Mouse (Mus musculus) forebrain, embryonic 16.5 days (tissue): ENCODE results near the gene Vamp8. TPM values are rescaled to one million over a fixed set of nuclear protein-coding genes. Genes with fewer than 3 reads are reported as not detected.

ENCODE experiments used
- ATAC-seq: fragments of 200-750 bp; cut with Nextera tagmentation; 2 replicates; pipeline ENCODE4 v1.8.0; 2017; ENCODE audit warnings: mild to moderate bottlenecking, moderate library complexity
- H3K27ac ChIP-seq: fragments of 300-500 bp; sonication (generic); 2 replicates; pipeline ENCODE4 v1.5.1; 2014; ENCODE audit warnings: low read length, control low read depth
- H3K27me3 ChIP-seq: fragments of 300-500 bp; sonication (generic); replicated peaks from 2 replicates; pipeline ENCODE4 v1.6.1; 2014; ENCODE audit warnings: low read length; ENCODE audit not compliant: control insufficient read depth, insufficient read depth
- H3K36me3 ChIP-seq: fragments of 300-500 bp; sonication (generic); 2 replicates; pipeline ENCODE4 v1.6.1; 2014; ENCODE audit not compliant: control insufficient read depth, insufficient read depth
- H3K4me1 ChIP-seq: fragments of 300-500 bp; sonication (generic); replicated peaks from 2 replicates; pipeline ENCODE4 v1.6.1; 2014; ENCODE audit warnings: low read length; ENCODE audit not compliant: control insufficient read depth, insufficient read depth
- H3K4me2 ChIP-seq: fragments of 300-500 bp; sonication (generic); 2 replicates; pipeline ENCODE4 v1.6.1; 2014; ENCODE audit warnings: mild to moderate bottlenecking, low read length, control low read depth
- H3K4me3 ChIP-seq: fragments of 300-500 bp; sonication (generic); replicated peaks from 2 replicates; pipeline ENCODE4 v1.5.1; 2014; ENCODE audit warnings: mild to moderate bottlenecking, low read length, control low read depth
- H3K9ac ChIP-seq: fragments of 300-500 bp; sonication (generic); replicated peaks from 2 replicates; pipeline ENCODE4 v1.6.1; 2014; ENCODE audit warnings: low read depth, low read length, control low read depth
- H3K9me3 ChIP-seq: fragments of 300-500 bp; sonication (generic); 2 replicates; pipeline ENCODE4 v1.6.1; 2016; ENCODE audit warnings: low read length; ENCODE audit not compliant: control insufficient read depth
- WGBS: fragments of 180-500 bp; shearing (Covaris S2); extraction: QIAGEN DNeasy Blood & Tissue Kit; methylation state at CpG from one replicate; pipeline ENCODE4 v1.1.7; 2014; 5-methylcytosine and 5-hydroxymethylcytosine counted together
- polyA plus RNA-seq: library from polyadenylated mRNA; unstranded; fragments of >200 nt; fragmentation: Nextera tagmentation; extraction: Ambion mirVana; gene quantifications from 2 replicates; pipeline ENCODE4 v1.2.1, GENCODE M21; 2015

The Vamp8 gene
- polyA plus RNA-seq, 1 experiment from 2014 or later = 14.4 TPM

DNA sequence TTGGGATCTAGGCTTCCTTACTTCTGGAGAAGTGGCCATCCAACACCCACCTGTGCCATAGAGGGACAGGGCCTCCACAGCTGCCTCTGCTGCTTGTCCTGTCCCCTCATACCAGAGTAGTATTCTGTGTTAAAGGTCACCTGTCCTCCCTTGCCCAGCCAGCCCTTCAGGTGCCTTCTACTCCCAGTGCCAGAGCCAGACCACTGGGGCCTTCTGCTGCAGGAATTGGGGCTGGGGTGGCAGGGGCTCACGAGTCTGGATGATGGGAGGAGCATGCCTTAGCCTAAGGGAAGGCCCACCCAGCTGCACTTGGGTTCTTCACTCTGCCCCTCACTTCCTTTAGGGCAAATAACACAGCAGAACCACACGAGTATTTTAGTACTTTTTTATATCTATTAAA is 31.2 kb downstream of the Vamp8 start:
- Histone ChIP-seq H3K27ac (no peak overlapping the region), H3K36me3 (peaks cover 11% of the 10 kb centered on the region; the same call in 1 of the 2 replicates), H3K4me2 (no peak overlapping the region), H3K4me3 (no peak overlapping the region), H3K9ac (no peak overlapping the region), H3K9me3 (no peaks in the 10 kb centered on the region), H3K4me1 (peaks cover 37% of the 10 kb centered on the region), H3K27me3 (no peaks in the 10 kb centered on the region)
- ATAC-seq = no peak
- 91% methylated on average over 2 of the region's 2 CpGs for WGBS

- no peak overlapping the region for H3K4me2 ChIP-seq
- H3K27me3 ChIP-seq = no peaks in the 10 kb centered on the region
- H3K4me1 ChIP-seq = peaks cover 37% of the 10 kb centered on the region
- no peak overlapping the region for H3K9ac ChIP-seq
- H3K27ac ChIP-seq = no peak overlapping the region
- WGBS = 91% methylated on average over 10 of the region's 10 CpGs
- no peak overlapping the region for H3K4me3 ChIP-seq
- no peaks in the 10 kb centered on the region for H3K9me3 ChIP-seq
- H3K36me3 ChIP-seq = peaks cover 11% of the 10 kb centered on the region; the same call in 1 of the 2 replicates
- no peak for ATAC-seq
Measured at GRCm38 (mm10) chr6:72358086-72358764, 32.3 kb downstream of the Vamp8 start.

DNA sequence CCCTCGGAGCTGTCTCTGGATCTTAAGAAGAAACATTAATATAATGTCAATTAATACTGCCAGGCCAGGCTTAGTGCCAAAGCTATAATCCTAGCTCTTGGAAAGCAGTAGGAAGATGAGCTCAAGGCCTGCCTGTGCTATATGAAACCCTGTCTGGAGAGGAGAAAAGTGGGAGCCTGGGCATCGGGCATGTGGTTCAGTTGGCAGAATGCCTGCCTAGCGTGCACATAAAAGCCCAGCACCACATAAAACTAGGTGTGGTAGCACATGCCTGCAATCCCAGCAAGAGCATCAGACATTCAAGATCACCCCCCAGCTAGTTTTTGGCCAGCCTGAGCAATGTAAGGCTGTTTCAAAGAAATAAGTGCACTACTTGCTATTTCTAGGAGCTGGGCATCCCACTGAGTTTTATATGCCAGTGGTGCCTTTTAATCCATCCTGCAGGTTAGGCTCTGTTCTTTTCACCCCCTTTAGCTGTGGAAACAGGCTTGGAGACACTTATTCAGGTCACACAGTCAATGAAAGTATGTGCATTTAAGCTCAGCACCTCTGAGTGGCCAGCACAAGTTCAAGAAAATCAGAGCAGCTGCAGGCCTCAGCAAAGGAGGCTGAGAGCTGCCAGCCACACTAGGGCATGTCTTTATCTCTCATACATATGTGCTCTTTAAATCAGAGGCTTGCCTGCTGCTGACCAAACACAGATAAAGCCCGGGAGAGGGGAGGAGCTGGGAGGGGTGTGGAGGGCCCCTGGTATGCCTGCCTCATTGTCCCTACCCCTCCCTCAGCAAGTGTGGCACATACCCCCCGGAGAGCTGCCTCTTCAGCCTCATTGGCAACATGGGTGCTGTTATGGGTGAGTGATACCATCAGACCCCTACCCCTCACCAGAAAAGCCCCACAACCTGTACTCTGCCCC is 33.1 kb downstream of the Vamp8 start:
- Histone ChIP-seq H3K36me3 (peaks cover 11% of the 10 kb centered on the region; the same call in 1 of the 2 replicates), H3K9me3 (no peaks in the 10 kb centered on the region), H3K27ac (no peak overlapping the region), H3K4me1 (peaks cover 32% of the 10 kb centered on the region), H3K9ac (no peak overlapping the region), H3K4me3 (no peak overlapping the region), H3K27me3 (no peaks in the 10 kb centered on the region), H3K4me2 (no peak overlapping the region)
- ATAC-seq = no peak
- 74% methylated on average over 5 of the region's 5 CpGs for WGBS

- peaks cover 11% of the 10 kb centered on the region; the same call in 1 of the 2 replicates for H3K36me3 ChIP-seq
- H3K4me3 ChIP-seq = peak overlapping the region; percentile 68
- H3K9me3 ChIP-seq = no peaks in the 10 kb centered on the region
- no peaks in the 10 kb centered on the region for H3K27me3 ChIP-seq
- H3K4me1 ChIP-seq = peaks cover 24% of the 10 kb centered on the region
- ATAC-seq = no peak
- H3K9ac ChIP-seq = peak overlapping the region; percentile 82
- peak overlapping the region; percentile 92 for H3K4me2 ChIP-seq
- no peak overlapping the region for H3K27ac ChIP-seq
- WGBS = 37% methylated on average over 8 of the region's 8 CpGs
Measured at GRCm38 (mm10) chr6:72356001-72356532, 34.4 kb downstream of the Vamp8 start.

DNA sequence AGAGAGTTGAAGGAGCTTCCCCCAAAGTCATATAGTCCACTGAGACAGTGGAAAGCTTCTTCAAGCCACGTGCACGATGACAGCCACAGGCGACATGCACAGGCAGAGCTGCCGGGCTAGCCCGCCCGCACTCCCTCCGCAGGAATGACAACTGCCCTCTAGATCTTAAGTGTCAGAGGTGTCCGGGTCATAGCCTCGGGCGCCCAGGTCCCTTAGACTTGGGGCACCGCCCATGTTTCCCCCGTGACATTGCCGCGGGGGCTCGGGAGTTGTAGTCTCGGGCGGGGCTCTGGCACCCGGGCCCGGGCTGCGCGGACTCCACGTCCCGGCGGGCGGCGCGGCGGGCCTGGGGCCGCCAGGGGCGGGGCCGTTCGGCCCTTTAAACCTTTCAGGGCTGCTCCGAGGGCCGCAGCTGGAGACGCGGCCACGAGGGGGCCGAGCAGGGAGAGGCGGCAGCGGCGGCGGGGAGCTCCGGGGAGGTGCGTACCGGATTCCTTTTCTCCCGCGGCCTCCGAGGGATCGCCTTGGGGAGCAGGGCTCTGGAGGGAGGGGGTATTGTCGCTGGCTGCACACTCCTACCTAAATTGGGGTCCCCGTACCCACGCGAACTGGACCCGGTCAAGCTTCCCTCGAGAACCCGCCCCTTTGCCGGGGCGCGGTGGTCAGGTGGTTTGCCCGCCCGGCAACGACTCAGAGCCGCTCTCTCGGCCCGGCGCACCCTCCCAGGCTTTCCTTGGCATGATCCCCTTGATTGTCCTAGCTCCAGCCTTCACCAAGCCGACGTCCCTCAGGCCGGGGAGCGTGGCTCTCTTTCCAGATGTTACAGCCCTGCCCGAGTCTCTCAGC is 35.2 kb downstream of the Vamp8 start, which contains the start of gene Tmem150a:
TSS of gene Tmem150a (plus strand) at position 382 of the 846 bp plus-strand sequence.
- 0 out of 2 replicates have a peak within 1 kb of the TSS, but pooled peaks have one; percentile 15 for H3K27ac ChIP-seq
- peak within 1 kb of the TSS; percentile 92 for H3K4me2 ChIP-seq
- H3K9me3 ChIP-seq = no peaks in the 10 kb centered on the region
- peaks cover 17% of the 10 kb centered on the region for H3K4me1 ChIP-seq
- under 1% methylated on average over 67 of the region's 71 CpGs for WGBS
- peak within 1 kb of the TSS; percentile 82 for H3K9ac ChIP-seq
- peak within 1 kb of the TSS; percentile 68 for H3K4me3 ChIP-seq
- ATAC-seq = peak; percentile 87
- H3K27me3 ChIP-seq = no peaks in the 10 kb centered on the region
- H3K36me3 ChIP-seq = peaks cover 11% of the 10 kb centered on the region; the same call in 1 of the 2 replicates

DNA sequence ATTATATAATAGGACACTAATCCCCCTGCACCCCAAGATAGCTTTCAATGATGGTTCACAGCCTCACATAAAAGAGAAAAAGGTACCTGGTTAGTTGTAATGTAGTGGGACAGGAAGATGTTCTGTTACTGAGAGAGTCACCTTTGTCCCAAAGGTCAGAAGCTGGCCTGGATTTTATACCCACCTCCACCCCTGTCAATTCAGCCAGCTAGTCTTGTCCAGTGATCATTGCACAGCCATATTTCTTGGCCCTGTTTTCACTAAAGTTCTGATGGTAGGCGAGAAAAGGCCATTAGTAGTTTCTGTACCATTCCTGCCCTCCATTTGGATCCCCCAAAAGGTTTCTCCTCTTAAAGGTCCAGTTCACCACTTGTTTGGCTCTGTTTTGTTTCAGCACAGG is 36.5 kb downstream of the Vamp8 start:
- Histone ChIP-seq H3K4me2 (no peak overlapping the region), H3K27me3 (no peaks in the 10 kb centered on the region), H3K27ac (no peak overlapping the region), H3K4me3 (no peak overlapping the region), H3K9ac (no peak overlapping the region), H3K36me3 (peaks cover 11% of the 10 kb centered on the region), H3K9me3 (no peaks in the 10 kb centered on the region), H3K4me1 (peaks cover 16% of the 10 kb centered on the region)
- no peak for ATAC-seq
- WGBS = 81% methylated on average over 1 of the region's 1 CpGs

- Histone ChIP-seq H3K9ac (no peak overlapping the region), H3K36me3 (peaks cover 4% of the 10 kb centered on the region; the same call in 1 of the 2 replicates), H3K4me2 (no peak overlapping the region), H3K27me3 (no peaks in the 10 kb centered on the region), H3K9me3 (no peaks in the 10 kb centered on the region), H3K4me1 (peaks cover 26% of the 10 kb centered on the region), H3K27ac (no peak overlapping the region), H3K4me3 (no peak overlapping the region)
- ATAC-seq = no peak
- 69% methylated on average over 5 of the region's 5 CpGs for WGBS
Measured at GRCm38 (mm10) chr6:72352636-72353405, 37.7 kb downstream of the Vamp8 start.

DNA sequence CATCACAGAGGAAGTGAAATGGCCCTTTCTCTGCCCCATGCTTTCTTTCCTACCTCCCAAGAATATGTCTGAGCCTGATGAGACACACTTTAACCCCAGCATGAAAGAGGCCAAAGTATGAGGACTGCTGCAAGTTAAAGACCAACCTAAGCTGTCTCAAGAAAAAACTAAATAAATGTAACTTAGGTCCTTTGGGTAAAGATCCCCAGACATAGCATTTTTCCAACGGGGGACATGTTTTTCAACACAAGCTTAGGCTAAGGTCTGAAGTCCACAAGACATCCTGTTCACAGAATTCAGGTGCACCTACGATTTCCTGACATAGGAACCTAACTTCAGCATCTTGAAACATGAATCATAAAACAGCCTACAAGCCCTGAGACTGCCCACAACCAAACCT is 40.3 kb downstream of the Vamp8 start:
- Histone ChIP-seq H3K27ac (no peak overlapping the region), H3K4me2 (no peak overlapping the region), H3K9me3 (no peaks in the 10 kb centered on the region), H3K9ac (no peak overlapping the region), H3K4me1 (peaks cover 26% of the 10 kb centered on the region), H3K27me3 (no peaks in the 10 kb centered on the region), H3K36me3 (peaks cover 4% of the 10 kb centered on the region; the same call in 1 of the 2 replicates), H3K4me3 (no peak overlapping the region)
- ATAC-seq = no peak
- WGBS = 93% methylated on average over 2 of the region's 2 CpGs
